Mouse (Mus musculus) left cerebral cortex, postnatal 36 days (tissue): ENCODE measurements around the gene Thoc7. TPM values are rescaled to one million over a fixed set of nuclear protein-coding genes. Genes with fewer than 3 reads are reported as not detected.

ENCODE experiments used
- DNase-seq, 2 experiments: peaks; one replicate each; pipeline ENCODE4 v3.0.0; 2021 to 2022; ENCODE audit warnings: low spot score in 2 of 2, mixed read lengths in 1 of 2
- intact Hi-C: fragments of 180-260 bp; cut with DNase I; formaldehyde crosslinking; loops from one replicate; pipeline ENCODE4 v1.15.1; 2025
- total RNA-seq, 2 experiments: library from RNA; stranded (reverse); gene quantifications; 2 replicates each; pipeline ENCODE4 v1.2.3; 2021

The Thoc7 gene
- total RNA-seq, 2 experiments from 2014 or later, result 90.6 to 96.9 TPM

- intact Hi-C loops, result no loop called here
- DNase-seq, result no peak
Measured at GRCm38 (mm10) chr14:13948345-13948744, 13.3 kb downstream of the Thoc7 start.

DNA sequence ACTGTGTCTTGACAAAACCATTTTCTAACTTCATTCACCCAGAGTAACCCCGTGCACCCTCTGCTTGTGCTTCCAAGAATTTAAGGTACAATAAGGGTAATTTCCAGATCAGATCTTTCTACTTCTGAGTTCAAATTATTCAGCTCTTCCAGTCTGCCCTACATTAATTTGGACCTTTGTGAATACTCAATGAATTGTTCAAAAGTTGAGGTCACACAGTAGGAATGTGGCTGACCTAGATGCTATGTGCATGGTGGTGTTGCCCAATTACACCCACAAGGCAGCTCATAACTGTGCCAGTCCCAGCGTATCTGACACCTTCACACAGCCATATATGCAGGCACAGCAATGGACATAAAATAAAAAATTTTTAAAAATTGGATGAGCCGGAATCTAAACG, 17.0 kb downstream of the Thoc7 start:
- DNase-seq, result no peak
- intact Hi-C loops, result no loop called here

- DNase-seq, result no peak
- intact Hi-C loops, result no loop called here
Measured at GRCm38 (mm10) chr14:13934052-13934371, 27.6 kb downstream of the Thoc7 start.

- intact Hi-C loops, result no loop called here
- DNase-seq, result no peak
Measured at GRCm38 (mm10) chr14:13933290-13934051, 28.2 kb downstream of the Thoc7 start.

DNA sequence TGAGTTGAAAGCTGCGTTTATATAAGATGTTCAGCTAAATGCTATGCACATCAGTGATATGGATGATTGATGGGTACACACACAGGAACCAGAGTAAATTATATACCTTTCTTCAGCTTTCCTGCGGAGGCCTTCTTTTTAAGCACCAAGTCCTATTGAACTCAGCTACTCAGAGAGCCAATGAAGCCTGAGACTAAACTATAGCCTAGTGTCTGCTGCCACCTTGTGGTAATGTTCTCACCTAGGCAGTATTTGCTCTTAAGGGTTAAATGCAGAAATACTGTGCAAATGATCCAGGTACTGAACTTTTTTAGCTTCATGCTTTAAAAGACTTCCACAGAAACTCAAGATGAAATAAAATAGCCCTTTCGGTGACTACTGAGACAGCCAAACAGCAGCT, 44.0 kb downstream of the Thoc7 start:
- DNase-seq, result peak in 1 of 2 experiments; percentile 51
- intact Hi-C loops, result loop anchor here (2.0 kb wide), 1 partner anchor 561 kb away; no protein-coding TSS in a partner anchor

GRCm38 (mm10) chr14:13917208-13917607, 44.4 kb downstream of the Thoc7 start:
- intact Hi-C loops, result loop anchor here (2.0 kb wide), 1 partner anchor 560 kb away; no protein-coding TSS in a partner anchor
- DNase-seq, result no peak

- no peak for DNase-seq
- intact Hi-C loops, result no loop called here
Measured at GRCm38 (mm10) chr14:13915207-13915606, 46.4 kb downstream of the Thoc7 start.

DNA sequence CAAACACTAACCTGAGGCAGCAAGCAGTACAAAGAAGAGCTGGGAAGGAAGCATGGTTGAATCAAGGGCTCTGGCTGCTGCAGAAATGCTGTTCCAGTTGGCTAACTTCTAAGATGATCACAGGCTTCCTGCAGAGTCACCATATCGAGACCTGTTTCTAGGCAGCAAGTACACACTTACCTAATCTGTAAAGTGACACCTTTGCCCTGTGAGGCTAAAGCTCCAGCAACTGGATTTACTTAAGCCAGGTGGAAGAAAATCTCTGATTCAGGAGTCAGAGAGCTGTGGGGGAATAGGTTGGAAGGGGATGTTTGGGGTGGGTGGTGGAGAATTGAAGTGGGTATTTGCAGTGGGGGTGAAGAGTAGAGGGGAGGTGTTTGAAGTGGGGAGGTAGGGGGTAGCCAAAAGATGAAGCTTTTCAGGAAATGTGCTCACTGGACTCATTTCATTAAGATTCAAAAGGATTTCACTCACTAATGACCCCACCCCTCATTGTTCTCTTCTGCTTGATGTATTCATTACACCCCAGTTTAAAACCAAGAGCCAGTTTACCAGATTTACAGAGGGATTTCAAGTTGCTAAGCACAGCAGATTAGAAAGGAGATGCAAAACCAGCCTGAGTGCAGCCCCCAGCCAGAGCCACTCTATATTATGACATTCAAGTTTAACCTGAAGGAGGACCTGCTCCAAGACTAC, 47.1 kb downstream of the Thoc7 start, which contains the start of gene Gm281:
Gene Gm281, minus strand, starts transcription at position 92 of the 696 bp plus-strand sequence.
- intact Hi-C loops, result no loop called here
- DNase-seq, result no peak

GRCm38 (mm10) chr14:13910148-13910547, 51.5 kb downstream of the Thoc7 start:
- DNase-seq, result no peak
- intact Hi-C loops, result no loop called here

DNA sequence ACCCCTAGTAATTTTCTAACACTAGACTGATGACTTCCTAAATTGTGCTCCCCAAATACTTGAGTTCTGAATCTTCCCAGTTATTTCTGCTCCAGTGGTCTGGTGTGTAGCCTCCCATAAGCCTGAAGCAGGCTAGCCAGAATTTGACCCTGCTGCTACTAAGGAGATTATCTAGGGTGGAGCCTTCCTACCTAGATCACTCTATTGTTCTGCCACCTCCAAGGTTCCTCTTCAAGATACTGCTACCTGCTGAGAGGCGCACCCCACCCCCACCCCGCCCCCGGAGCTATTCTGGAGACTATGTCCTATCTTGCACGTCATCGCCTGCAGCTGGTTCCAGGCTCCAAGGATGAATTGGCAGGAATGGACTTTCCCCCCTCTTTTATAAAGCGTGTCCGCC, 54.5 kb downstream of the Thoc7 start:
- intact Hi-C loops, result loop anchor here (10.0 kb wide), 1 partner anchor 312 kb away; no protein-coding TSS in a partner anchor
- no peak for DNase-seq

DNA sequence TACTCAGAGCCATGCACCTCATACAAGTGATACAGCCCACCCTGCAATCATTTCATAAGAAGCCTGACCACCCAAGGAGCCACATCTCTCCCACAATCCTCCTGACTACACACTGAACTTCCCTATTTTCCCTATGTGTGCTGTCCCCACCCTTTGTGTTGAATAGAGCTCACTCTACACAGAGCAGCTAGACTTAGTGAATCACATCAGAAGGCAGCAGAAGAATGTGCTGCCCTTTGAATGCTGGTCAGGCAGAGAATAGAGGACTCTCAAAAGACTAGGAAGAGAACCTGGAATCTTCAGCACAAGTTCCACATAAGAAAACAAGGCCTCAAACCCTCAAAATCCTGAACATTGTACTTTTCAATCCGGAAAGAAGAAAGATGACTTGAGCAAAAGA, 55.2 kb downstream of the Thoc7 start:
- no peak for DNase-seq
- intact Hi-C loops, result loop anchor here (10.0 kb wide), 1 partner anchor 312 kb away; no protein-coding TSS in a partner anchor

DNA sequence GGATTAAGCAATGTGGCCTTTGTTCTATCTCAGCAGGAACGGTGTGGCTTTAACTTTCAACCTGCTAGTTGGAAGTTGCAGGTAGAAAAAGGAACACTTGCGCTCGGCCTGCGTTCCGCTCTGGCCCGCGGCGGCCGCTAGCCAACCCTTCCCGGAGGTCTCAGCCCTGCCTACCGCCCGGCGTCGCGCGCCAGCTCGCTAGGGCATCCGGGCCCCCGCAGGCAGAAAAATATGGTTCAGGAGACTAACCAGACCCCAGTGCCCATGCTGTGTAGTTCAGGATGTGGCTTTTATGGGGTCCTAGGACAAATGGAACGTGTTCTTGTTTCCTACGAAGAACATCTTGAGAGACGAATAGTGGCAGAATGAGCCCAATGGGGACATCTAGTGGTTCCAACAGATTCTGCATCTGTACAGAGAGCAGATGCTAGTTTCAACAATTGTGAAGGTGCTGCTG, 60.0 kb downstream of the Thoc7 start:
- intact Hi-C loops, result loop anchor here (1.0 to 10.0 kb wide), 3 partner anchors 307 to 545 kb away; no protein-coding TSS in a partner anchor
- DNase-seq, result peak; percentile 47 to 61

Other genes with a start within 250 kb of the Thoc7 start
- gene Gm281, start 47.4 kb downstream of the Thoc7 start, total RNA-seq, result not detected
- gene Atxn7, start 412 bp downstream of the Thoc7 start, total RNA-seq, result 10 to 100 TPM; 24.4 to 30.5 TPM
- 100 to 1,000 TPM; 101 to 112 TPM for gene Psmd6, start 159.1 kb upstream of the Thoc7 start, total RNA-seq
- gene Olfr720, start 225.0 kb upstream of the Thoc7 start, total RNA-seq, result not detected